Mouse (Mus musculus) lung, postnatal 0 days (tissue): ENCODE measurements at regions not wholly inside any gene's neighbourhood (a gene's known extent, or its start where the extent isn't known, plus 50 kb on each side); places are given as distances from the start of the nearest gene placed in this dataset.

Experiments used
- ATAC-seq: fragments of 200-750 bp; cut with Nextera tagmentation; 2 replicates; pipeline ENCODE4 v1.8.0; 2017; ENCODE audit warnings: moderate library complexity
- DNase-seq: peaks from one replicate; pipeline ENCODE4 v3.0.0-alpha.2; 2016; ENCODE audit warnings: low spot score
- H3K27ac ChIP-seq: fragments of 300-500 bp; sonication (generic); 2 replicates; pipeline ENCODE4 v1.5.1; 2014; ENCODE audit warnings: antibody characterized with exemption, mild to moderate bottlenecking, low read length, mixed read lengths
- H3K27me3 ChIP-seq: fragments of 300-500 bp; sonication (generic); replicated peaks from 2 replicates; pipeline ENCODE4 v1.6.1; 2014; ENCODE audit warnings: low read length, mixed read lengths; ENCODE audit not compliant: insufficient read depth
- H3K36me3 ChIP-seq: fragments of 300-500 bp; sonication (generic); 2 replicates; pipeline ENCODE4 v1.6.1; 2014; ENCODE audit warnings: low read length, mixed read lengths; ENCODE audit not compliant: insufficient read depth
- H3K4me1 ChIP-seq: fragments of 300-500 bp; sonication (generic); 2 replicates; pipeline ENCODE4 v1.6.1; 2014; ENCODE audit warnings: antibody characterized with exemption, low read depth, low read length, mixed read lengths; ENCODE audit not compliant: insufficient read depth
- H3K4me2 ChIP-seq: fragments of 300-500 bp; sonication (generic); replicated peaks from 2 replicates; pipeline ENCODE4 v1.6.1; 2014; ENCODE audit warnings: low read depth, mild to moderate bottlenecking, low read length, moderate library complexity, mixed read lengths
- H3K4me3 ChIP-seq: fragments of 300-500 bp; sonication (generic); 2 replicates; pipeline ENCODE4 v1.5.1; 2014; ENCODE audit warnings: low read depth, low read length
- H3K9ac ChIP-seq: fragments of 300-500 bp; sonication (generic); replicated peaks from 2 replicates; pipeline ENCODE4 v1.6.1; 2014; ENCODE audit warnings: low read depth, mild to moderate bottlenecking
- H3K9me3 ChIP-seq: fragments of 300-500 bp; sonication (generic); 2 replicates; pipeline ENCODE4 v1.6.1; 2016; ENCODE audit warnings: low read length, mixed read lengths
- CTCF ChIP-seq: IDR thresholded peaks from 2 replicates; pipeline ENCODE4 v1.5.1; 2016; ENCODE audit warnings: antibody characterized with exemption, mild to moderate bottlenecking
- EP300 ChIP-seq: IDR thresholded peaks from 2 replicates; pipeline ENCODE4 v1.6.1; 2016; ENCODE audit warnings: antibody characterized with exemption, mild to moderate bottlenecking, control low read depth
- WGBS: fragments of 180-500 bp; shearing (Covaris S2); extraction: QIAGEN DNeasy Blood & Tissue Kit; methylation state at CpG from one replicate; pipeline ENCODE4 v1.1.7; 2014; 5-methylcytosine and 5-hydroxymethylcytosine counted together

GRCm38 (mm10) chr15:96813472-96813871 is 113.9 kb upstream of the Slc38a2 start:
- H3K27me3 ChIP-seq, result no peaks in the 10 kb centered on the region
- H3K27ac ChIP-seq, result no peak overlapping the region
- TF ChIP-seq EP300, result no peak
- no peak for TF ChIP-seq CTCF
- DNase-seq, result no peak
- no peaks in the 10 kb centered on the region for H3K36me3 ChIP-seq
- no peaks in the 10 kb centered on the region for H3K4me1 ChIP-seq
- no peak overlapping the region for H3K4me3 ChIP-seq
- WGBS, result 58% methylated on average over 2 of the region's 2 CpGs
- peak; percentile 50; the same call in 1 of the 2 replicates for ATAC-seq
- no peak overlapping the region for H3K9ac ChIP-seq
- no peak overlapping the region for H3K4me2 ChIP-seq
- H3K9me3 ChIP-seq, result no peaks in the 10 kb centered on the region

DNA sequence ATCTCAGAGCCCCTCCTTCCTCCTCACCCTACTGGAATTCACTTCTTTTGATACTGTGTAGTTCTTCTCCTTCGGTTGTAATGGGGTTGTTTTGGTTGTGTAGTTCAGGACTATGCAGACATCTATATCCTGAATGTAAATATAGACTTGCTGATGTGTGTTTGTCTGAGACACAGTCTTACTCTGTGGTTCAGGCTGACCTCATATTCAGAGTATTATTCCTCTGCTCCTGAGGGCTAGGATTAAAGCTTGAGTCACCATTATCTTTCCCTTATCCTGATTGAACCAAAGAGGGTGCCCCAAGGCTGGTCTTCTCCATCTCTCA is 103.2 kb upstream of the Slc38a2 start:
- Histone ChIP-seq H3K36me3 (no peaks in the 10 kb centered on the region), H3K9me3 (no peaks in the 10 kb centered on the region), H3K4me2 (no peak overlapping the region), H3K27ac (0 out of 2 replicates have a peak overlapping the region, but pooled peaks have one; percentile 6), H3K27me3 (no peaks in the 10 kb centered on the region), H3K4me1 (no peaks in the 10 kb centered on the region; the same call in 1 of the 2 replicates), H3K9ac (no peak overlapping the region), H3K4me3 (no peak overlapping the region)
- TF ChIP-seq EP300 (no peak), CTCF (no peak)
- no peak for DNase-seq
- WGBS, result 28% methylated on average over 1 of the region's 1 CpGs
- peak; percentile 61 for ATAC-seq

GRCm38 (mm10) chr15:96802034-96802728 is 102.7 kb upstream of the Slc38a2 start:
- Histone ChIP-seq H3K9me3 (no peaks in the 10 kb centered on the region), H3K9ac (no peak overlapping the region), H3K27ac (0 out of 2 replicates have a peak overlapping the region, but pooled peaks have one; percentile 14), H3K4me1 (no peaks in the 10 kb centered on the region; the same call in 1 of the 2 replicates), H3K36me3 (no peaks in the 10 kb centered on the region), H3K27me3 (no peaks in the 10 kb centered on the region), H3K4me2 (no peak overlapping the region), H3K4me3 (no peak overlapping the region)
- DNase-seq (peak; percentile 89), ATAC-seq (peak; percentile 82)
- WGBS, result 28% methylated on average over 9 of the region's 9 CpGs
- TF ChIP-seq EP300 (peak; percentile 54), CTCF (no peak)

GRCm38 (mm10) chr15:96799228-96799627 is 99.7 kb upstream of the Slc38a2 start:
- no peak overlapping the region for H3K4me2 ChIP-seq
- no peak overlapping the region for H3K27ac ChIP-seq
- no peak for DNase-seq
- H3K36me3 ChIP-seq, result no peaks in the 10 kb centered on the region
- no peaks in the 10 kb centered on the region for H3K9me3 ChIP-seq
- no peak for ATAC-seq
- no peak overlapping the region for H3K4me3 ChIP-seq
- WGBS, result 42% methylated on average over 12 of the region's 12 CpGs
- H3K27me3 ChIP-seq, result no peaks in the 10 kb centered on the region
- TF ChIP-seq EP300, result no peak
- TF ChIP-seq CTCF, result no peak
- no peak overlapping the region for H3K9ac ChIP-seq
- no peaks in the 10 kb centered on the region; the same call in 1 of the 2 replicates for H3K4me1 ChIP-seq

DNA sequence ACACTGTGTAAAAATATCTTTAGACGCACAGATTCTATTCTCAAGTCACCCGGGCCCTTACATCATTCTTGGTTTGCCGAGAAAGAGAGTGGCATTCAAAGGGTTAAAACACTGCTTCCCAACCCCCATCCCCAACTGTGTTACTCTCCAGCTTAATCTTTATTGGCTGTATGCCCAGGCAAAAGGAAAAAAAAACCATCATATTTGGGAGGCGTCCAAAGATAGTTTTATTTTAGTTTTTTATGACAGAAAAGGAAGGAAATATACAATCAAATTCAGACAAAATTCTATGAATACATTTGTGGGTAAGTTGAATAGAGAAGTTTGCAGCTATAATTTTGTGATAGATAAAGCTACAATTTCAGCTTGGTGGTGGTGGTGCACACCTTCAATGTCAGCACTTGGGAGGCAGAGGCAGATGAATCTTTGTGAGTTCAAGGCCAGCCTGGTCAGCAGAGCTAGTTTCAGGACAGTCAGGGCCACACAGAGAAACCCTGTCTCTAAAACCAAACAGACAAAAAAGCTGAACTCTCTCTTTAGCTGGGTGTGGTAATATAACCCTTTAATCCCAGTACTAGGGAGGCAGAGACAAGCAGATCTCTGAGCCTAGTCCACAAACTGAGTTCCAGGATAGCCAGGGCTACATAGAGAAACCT is 98.2 kb upstream of the Slc38a2 start:
- H3K4me2 ChIP-seq, result no peak overlapping the region
- DNase-seq (peak; percentile 67), ATAC-seq (peak; percentile 37; the same call in 1 of the 2 replicates)
- H3K9me3 ChIP-seq, result no peaks in the 10 kb centered on the region
- 32% methylated on average over 4 of the region's 4 CpGs for WGBS
- H3K4me1 ChIP-seq, result no peaks in the 10 kb centered on the region; the same call in 1 of the 2 replicates
- no peak overlapping the region for H3K27ac ChIP-seq
- H3K9ac ChIP-seq, result no peak overlapping the region
- no peaks in the 10 kb centered on the region for H3K27me3 ChIP-seq
- H3K4me3 ChIP-seq, result no peak overlapping the region
- no peaks in the 10 kb centered on the region for H3K36me3 ChIP-seq
- peak; percentile 78 for TF ChIP-seq EP300
- TF ChIP-seq CTCF, result no peak

GRCm38 (mm10) chr15:96794177-96794719 is 94.7 kb upstream of the Slc38a2 start:
- Histone ChIP-seq H3K9me3 (no peaks in the 10 kb centered on the region), H3K4me3 (no peak overlapping the region), H3K9ac (no peak overlapping the region), H3K27ac (no peak overlapping the region), H3K27me3 (no peaks in the 10 kb centered on the region), H3K4me1 (no peaks in the 10 kb centered on the region; the same call in 1 of the 2 replicates), H3K36me3 (no peaks in the 10 kb centered on the region), H3K4me2 (no peak overlapping the region)
- no peak for ATAC-seq
- 90% methylated on average over 6 of the region's 6 CpGs for WGBS
- DNase-seq, result no peak
- TF ChIP-seq CTCF (no peak), EP300 (no peak)
